20 mouse cellular contexts compared by ENCODE assay signal in the genomic region with DNA sequence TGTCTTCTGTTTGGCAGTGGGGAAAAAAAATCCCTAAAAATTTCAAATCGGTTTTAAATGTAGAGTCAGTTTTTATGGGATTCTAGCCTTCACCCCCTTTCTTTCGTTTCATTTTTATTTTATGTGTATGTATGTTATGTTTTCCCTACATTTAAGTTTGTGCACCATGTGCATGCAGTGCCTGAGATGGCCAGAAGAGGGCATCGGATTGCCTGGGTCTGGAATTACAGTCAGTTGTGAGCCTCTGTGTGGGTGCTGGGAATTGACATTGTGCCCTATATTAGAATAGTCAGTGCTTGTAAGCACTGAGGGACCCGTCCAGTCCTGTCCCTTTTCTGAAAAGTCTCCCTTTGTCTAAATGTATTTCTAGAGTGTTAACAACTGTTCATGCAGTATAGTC.
A peak's percentile ranks its signal among the peaks of the same experiment; 100 is the strongest.
DNase-seq lines count a peak whose midpoint lies in the region; ATAC-seq and TF ChIP-seq lines count a peak whose summit lies in the region.
"Had no signal": no experiment of that assay in that cellular context is flagged by ENCODE, and none has a peak within 500 bp of the region (broad histone marks: within the 10 kb centered on the region; RNA-seq: fewer than 3 reads in every experiment).

No protein-coding gene starts in this region.

- no peak for ATAC-seq in hindbrain, postnatal 0 days
- no peak for ATAC-seq in hindbrain, embryonic 13.5 days (ENCODE audit: low FRiP score)
- ATAC-seq in liver, postnatal 0 days, result no peak
- no peak for ATAC-seq in liver, embryonic 12.5 days
- ATAC-seq: forebrain, embryonic 13.5 days; intestine, embryonic 16.5 days had no signal

- 87% methylated on average over 4 of the region's 4 CpGs for WGBS in hindbrain, postnatal 0 days
- 89% methylated on average over 4 of the region's 4 CpGs for WGBS in hindbrain, embryonic 13.5 days
- WGBS in liver, postnatal 0 days (ENCODE audit: insufficient replicate concordance), result 71% methylated on average over 4 of the region's 4 CpGs
- 62% methylated on average over 4 of the region's 4 CpGs for WGBS in liver, embryonic 12.5 days (ENCODE audit: insufficient replicate concordance)

- H3K9ac ChIP-seq in hindbrain, postnatal 0 days (replicated peaks; ENCODE audit: low read length), result no peak overlapping the region
- no peak overlapping the region for H3K9ac ChIP-seq in hindbrain, embryonic 13.5 days
- no peak overlapping the region for H3K9ac ChIP-seq in liver, postnatal 0 days (replicated peaks)
- no peak overlapping the region for H3K9ac ChIP-seq in liver, embryonic 12.5 days
- H3K9ac ChIP-seq in ES-E14 (ENCODE audit: insufficient read depth, low read depth, low read length, poor library complexity, severe bottlenecking), result no peak overlapping the region
- H3K9ac ChIP-seq: forebrain, embryonic 13.5 days; hindbrain, embryonic 14.5 days had no signal

- no peaks in the 10 kb centered on the region for H3K4me1 ChIP-seq in hindbrain, postnatal 0 days (ENCODE audit: insufficient read depth, low read length)
- H3K4me1 ChIP-seq in hindbrain, embryonic 13.5 days (replicated peaks), result no peaks in the 10 kb centered on the region
- H3K4me1 ChIP-seq in liver, postnatal 0 days (ENCODE audit: insufficient read depth), result no peaks in the 10 kb centered on the region
- H3K4me1 ChIP-seq in liver, embryonic 12.5 days, result no peaks in the 10 kb centered on the region
- no peaks in the 10 kb centered on the region for H3K4me1 ChIP-seq in ES-E14 (ENCODE audit: control insufficient read depth in 2 of 2, insufficient read depth in 2 of 2, low read length in 2 of 2, poor library complexity in 1 of 2)
- H3K4me1 ChIP-seq in embryonic fibroblast, embryonic 13.5 days (ENCODE audit: control insufficient read depth, insufficient read depth, low read length), result no peaks in the 10 kb centered on the region
- H3K4me1 ChIP-seq: forebrain, embryonic 13.5 days had no signal

- no peak overlapping the region for H3K4me3 ChIP-seq in hindbrain, postnatal 0 days (ENCODE audit: low read length)
- H3K4me3 ChIP-seq in hindbrain, embryonic 13.5 days, result no peak overlapping the region
- H3K4me3 ChIP-seq in liver, postnatal 0 days (ENCODE audit: low read depth, low read length), result no peak overlapping the region
- no peak overlapping the region for H3K4me3 ChIP-seq in liver, embryonic 12.5 days
- H3K4me3 ChIP-seq in ES-E14 (ENCODE audit: insufficient read depth in 1 of 2, low read depth in 1 of 2, low read length in 2 of 2, poor library complexity in 1 of 2, severe bottlenecking in 1 of 2), result no peak overlapping the region
- H3K4me3 ChIP-seq in embryonic fibroblast, embryonic 13.5 days (ENCODE audit: insufficient read depth, low read length), result no peak overlapping the region
- H3K4me3 ChIP-seq: erythroblast, embryonic 14.5 days; forebrain, embryonic 13.5 days had no signal

- in situ Hi-C loops in ES-E14 (cut with MboI; ENCODE audit: low sequenced_read_pairs in 2 of 2, unreplicated experiment in 2 of 2), result no loop called here

- no peaks in the 10 kb centered on the region for H3K36me3 ChIP-seq in hindbrain, postnatal 0 days (ENCODE audit: insufficient read depth, low read length)
- no peaks in the 10 kb centered on the region for H3K36me3 ChIP-seq in hindbrain, embryonic 13.5 days
- no peaks in the 10 kb centered on the region for H3K36me3 ChIP-seq in liver, postnatal 0 days (replicated peaks; ENCODE audit: insufficient read depth, low read length)
- H3K36me3 ChIP-seq in liver, embryonic 12.5 days, result no peaks in the 10 kb centered on the region
- H3K36me3 ChIP-seq in ES-E14 (ENCODE audit: control insufficient read depth, insufficient read depth, low read length, poor library complexity, severe bottlenecking), result no peaks in the 10 kb centered on the region

- no peak for DNase-seq in hindbrain, postnatal 0 days (ENCODE audit: low spot score)
- no peak for DNase-seq in liver, postnatal 0 days
- DNase-seq in ES-E14 (ENCODE audit: low read depth, low spot score), result peak; percentile 2
- DNase-seq in adipocyte (ENCODE audit: low spot score), result no peak
- DNase-seq: adrenal gland, postnatal 36 days; B cell, adult 2 months; cerebellum, adult 2 months; heart, postnatal 14 days; layer of hippocampus, postnatal 36 days; midbrain, embryonic 14.5 days; spleen, adult 18-20 months; thymus, adult 2 months had no signal

- 0 out of 2 replicates have a peak, but pooled peaks cover 5% of the 10 kb centered on the region for H3K9me3 ChIP-seq in hindbrain, postnatal 0 days (ENCODE audit: low read length)
- H3K9me3 ChIP-seq in hindbrain, embryonic 13.5 days, result peaks cover 10% of the 10 kb centered on the region; the same call in 1 of the 2 replicates
- H3K9me3 ChIP-seq in liver, postnatal 0 days (ENCODE audit: low read length), result no peaks in the 10 kb centered on the region; the same call in 1 of the 2 replicates
- H3K9me3 ChIP-seq in liver, embryonic 12.5 days (replicated peaks), result peaks cover 13% of the 10 kb centered on the region; the same call in 1 of the 2 replicates
- no peaks in the 10 kb centered on the region for H3K9me3 ChIP-seq in ES-E14 (ENCODE audit: control insufficient read depth, insufficient read depth, low read depth, low read length)

- H3K27me3 ChIP-seq in hindbrain, postnatal 0 days (ENCODE audit: insufficient read depth, low read length), result no peaks in the 10 kb centered on the region
- no peaks in the 10 kb centered on the region for H3K27me3 ChIP-seq in hindbrain, embryonic 13.5 days
- no peaks in the 10 kb centered on the region for H3K27me3 ChIP-seq in liver, postnatal 0 days (ENCODE audit: insufficient read depth, low read length)
- H3K27me3 ChIP-seq in liver, embryonic 12.5 days (replicated peaks), result no peaks in the 10 kb centered on the region
- H3K27me3 ChIP-seq: forebrain, embryonic 13.5 days had no signal

- H3K27ac ChIP-seq in hindbrain, postnatal 0 days, result no peak overlapping the region
- H3K27ac ChIP-seq in hindbrain, embryonic 13.5 days, result no peak overlapping the region
- H3K27ac ChIP-seq in liver, postnatal 0 days (ENCODE audit: low read depth), result no peak overlapping the region
- H3K27ac ChIP-seq in liver, embryonic 12.5 days, result no peak overlapping the region
- H3K27ac ChIP-seq in ES-E14 (ENCODE audit: insufficient read depth, low read depth, low read length, poor library complexity, severe bottlenecking), result no peak overlapping the region
- no peak overlapping the region for H3K27ac ChIP-seq in embryonic fibroblast, embryonic 13.5 days (ENCODE audit: insufficient read depth, low read length)
- H3K27ac ChIP-seq: forebrain, embryonic 13.5 days; hindbrain, embryonic 14.5 days had no signal

- TF ChIP-seq POLR2A in embryonic fibroblast, embryonic 13.5 days (IDR thresholded peaks at IDR 0.05; ENCODE audit: low read depth, low read length), result no peak

- H3K4me2 ChIP-seq in hindbrain, postnatal 0 days (ENCODE audit: low read depth, low read length), result no peak overlapping the region
- H3K4me2 ChIP-seq in hindbrain, embryonic 13.5 days, result no peak overlapping the region
- H3K4me2 ChIP-seq in liver, postnatal 0 days (ENCODE audit: low read depth, low read length), result no peak overlapping the region
- no peak overlapping the region for H3K4me2 ChIP-seq in liver, embryonic 12.5 days
- H3K4me2 ChIP-seq: forebrain, embryonic 13.5 days; heart, embryonic 11.5 days; hindbrain, embryonic 14.5 days had no signal

- peak; percentile 17; the same call in 1 of the 2 replicates for TF ChIP-seq CTCF in hindbrain, postnatal 0 days (IDR thresholded peaks at IDR 0.05; ENCODE audit: low read depth)
- peak; percentile 19; the same call in 1 of the 2 replicates for TF ChIP-seq CTCF in liver, postnatal 0 days (IDR thresholded peaks at IDR 0.05; ENCODE audit: low read depth)
- peak; percentile 8; the same call in 1 of the 2 replicates for TF ChIP-seq CTCF in embryonic fibroblast, embryonic 13.5 days (IDR thresholded peaks at IDR 0.05; ENCODE audit: borderline replicate concordance, insufficient read depth, low read length)

- TF ChIP-seq EP300 in liver, postnatal 0 days (IDR thresholded peaks at IDR 0.05; ENCODE audit: low read depth), result no peak

TF ChIP-seq in ES-E14, 5 proteins besides CTCF, POLR2A, EP300 and RAD21:
- TF ChIP-seq ZNF384 (IDR thresholded peaks at IDR 0.05; ENCODE audit: low read depth, low read length) (no peak), ZC3H11A (IDR thresholded peaks at IDR 0.05; ENCODE audit: borderline replicate concordance, low read depth, low read length) (no peak)
